8 mouse cellular contexts compared by ENCODE assay signal in genomic region chr19:3724779-3725178, GRCm38 (mm10). TPM values are rescaled to one million over a fixed set of nuclear protein-coding genes. Genes with fewer than 3 reads are reported as not detected.
DNase-seq lines count a peak whose midpoint lies in the region; ATAC-seq lines count a peak whose summit lies in the region.

No protein-coding gene starts in this region.

- H3K4me3 ChIP-seq in hindbrain, embryonic 10.5 days = no peak overlapping the region
- no peak overlapping the region for H3K4me3 ChIP-seq in hindbrain, embryonic 13.5 days

- H3K9ac ChIP-seq in hindbrain, embryonic 13.5 days = no peak overlapping the region

- H3K4me1 ChIP-seq in hindbrain, embryonic 10.5 days (replicated peaks) = peaks cover 4% of the 10 kb centered on the region
- H3K4me1 ChIP-seq in hindbrain, embryonic 13.5 days (replicated peaks) = peaks cover 3% of the 10 kb centered on the region; the same call in 1 of the 2 replicates

- H3K9me3 ChIP-seq in hindbrain, embryonic 10.5 days = peaks cover 10% of the 10 kb centered on the region; the same call in 1 of the 2 replicates
- H3K9me3 ChIP-seq in hindbrain, embryonic 13.5 days = no peaks in the 10 kb centered on the region

- H3K27ac ChIP-seq in hindbrain, embryonic 10.5 days = no peak overlapping the region
- no peak overlapping the region for H3K27ac ChIP-seq in hindbrain, embryonic 13.5 days

- H3K36me3 ChIP-seq in hindbrain, embryonic 10.5 days = no peaks in the 10 kb centered on the region
- H3K36me3 ChIP-seq in hindbrain, embryonic 13.5 days = no peaks in the 10 kb centered on the region

- peak; percentile 53 for DNase-seq in hindbrain, embryonic 10.5 days (ENCODE audit: low spot score)
- DNase-seq in B cell, adult 2 months = peak; percentile 81 to 84
- DNase-seq in adrenal gland, adult 18-20 months (ENCODE audit: low spot score in 2 of 2) = peak; percentile 64 to 68
- DNase-seq in embryo, embryonic 10 days (ENCODE audit: low spot score) = peak; percentile 76
- peak; percentile 87 for DNase-seq in induced T-regulatory cell, adult 2 months (ENCODE audit: low read depth)
- DNase-seq in lung, postnatal 14 days = peak; percentile 81
- DNase-seq in testis, postnatal 10 days (ENCODE audit: low spot score) = peak; percentile 82

- ATAC-seq in hindbrain, embryonic 13.5 days (ENCODE audit: low FRiP score) = no peak

- H3K27me3 ChIP-seq in hindbrain, embryonic 10.5 days (ENCODE audit: insufficient read depth, poor library complexity, severe bottlenecking) = no peaks in the 10 kb centered on the region
- no peaks in the 10 kb centered on the region for H3K27me3 ChIP-seq in hindbrain, embryonic 13.5 days

- 30% methylated on average over 1 of the region's 1 CpGs for WGBS in hindbrain, embryonic 10.5 days
- 19% methylated on average over 1 of the region's 1 CpGs for WGBS in hindbrain, embryonic 13.5 days

- no peak overlapping the region for H3K4me2 ChIP-seq in hindbrain, embryonic 13.5 days

RNA-seq across cellular contexts. Expression of gene 1810055G02Rik, which starts 16.7 kb away (rescaled TPM):
- 45.7 and 46.9 TPM in 2 replicates for polyA plus RNA-seq in hindbrain, embryonic 10.5 days (2016; fragmentation: Nextera tagmentation; extraction: Ambion mirVana)
- polyA plus RNA-seq in hindbrain, embryonic 13.5 days (2015; fragmentation: Nextera tagmentation; extraction: Ambion mirVana) = 33.5 and 33.9 TPM in 2 replicates
- total RNA-seq in adrenal gland, adult 18-20 months (2021) = 10 to 100 TPM; 32.5 to 43.3 TPM

RNA-seq across cellular contexts. Expression of gene Lrp5, which starts 38.4 kb away (rescaled TPM):
- 3.1 and 3.5 TPM in 2 replicates for polyA plus RNA-seq in hindbrain, embryonic 10.5 days (2016; fragmentation: Nextera tagmentation; extraction: Ambion mirVana)
- polyA plus RNA-seq in hindbrain, embryonic 13.5 days (2015; fragmentation: Nextera tagmentation; extraction: Ambion mirVana) = 1.4 and 2.0 TPM in 2 replicates
- 100 to 1,000 TPM; 102 to 103 TPM for total RNA-seq in adrenal gland, adult 18-20 months (2021)

RNA-seq across cellular contexts. Expression of gene Kmt5b, which starts 42.4 kb away (rescaled TPM):
- 30.6 and 37.1 TPM in 2 replicates for polyA plus RNA-seq in hindbrain, embryonic 10.5 days (2016; fragmentation: Nextera tagmentation; extraction: Ambion mirVana)
- polyA plus RNA-seq in hindbrain, embryonic 13.5 days (2015; fragmentation: Nextera tagmentation; extraction: Ambion mirVana) = 54.4 and 57.5 TPM in 2 replicates
- total RNA-seq in adrenal gland, adult 18-20 months (2021) = 10 to 100 TPM; 40.3 to 47.9 TPM
